Mouse (Mus musculus) Muller cell, postnatal 12 days (primary cell): Measurements from ENCODE around the gene Sim2.

ENCODE experiments used
- DNase-seq: peaks from one replicate; pipeline ENCODE4 v3.0.0-alpha.2; 2015; ENCODE audit errors: inconsistent ontology term

Sim2 gene

GRCm38 (mm10) chr16:94095109-94095822 is 10.5 kb downstream of the Sim2 start:
- DNase-seq, result no peak

- DNase-seq, result no peak
Observed at GRCm38 (mm10) chr16:94096479-94096878, 11.7 kb downstream of the Sim2 start.

GRCm38 (mm10) chr16:94097724-94098455 is 13.2 kb downstream of the Sim2 start:
- DNase-seq, result no peak

- no peak for DNase-seq
Observed at GRCm38 (mm10) chr16:94113160-94113559, 28.4 kb downstream of the Sim2 start.

GRCm38 (mm10) chr16:94114693-94115092 is 30.0 kb downstream of the Sim2 start:
- DNase-seq, result no peak

GRCm38 (mm10) chr16:94117333-94117732 is 32.6 kb downstream of the Sim2 start:
- no peak for DNase-seq

GRCm38 (mm10) chr16:94118394-94118793 is 33.7 kb downstream of the Sim2 start:
- no peak for DNase-seq

GRCm38 (mm10) chr16:94122347-94122746 is 37.6 kb downstream of the Sim2 start:
- no peak for DNase-seq

- DNase-seq, result peak; percentile 42
Observed at GRCm38 (mm10) chr16:94123247-94123646, 38.5 kb downstream of the Sim2 start.

GRCm38 (mm10) chr16:94125172-94125981 is 40.6 kb downstream of the Sim2 start:
- peak; percentile 18 for DNase-seq

- DNase-seq, result no peak
Observed at GRCm38 (mm10) chr16:94126200-94126599, 41.5 kb downstream of the Sim2 start.

GRCm38 (mm10) chr16:94128236-94128835 is 43.6 kb downstream of the Sim2 start:
- no peak for DNase-seq

GRCm38 (mm10) chr16:94134218-94134617 is 49.5 kb downstream of the Sim2 start:
- DNase-seq, result no peak

GRCm38 (mm10) chr16:94140746-94141145 is 56.0 kb downstream of the Sim2 start:
- no peak for DNase-seq

GRCm38 (mm10) chr16:94143325-94143724 is 58.6 kb downstream of the Sim2 start:
- peak; percentile 41 for DNase-seq

GRCm38 (mm10) chr16:94148139-94148538 is 63.4 kb downstream of the Sim2 start:
- DNase-seq, result no peak

GRCm38 (mm10) chr16:94150125-94151103 is 65.7 kb downstream of the Sim2 start:
- no peak for DNase-seq

GRCm38 (mm10) chr16:94155041-94155653 is 70.4 kb downstream of the Sim2 start:
- DNase-seq, result peak; percentile 64

- DNase-seq, result no peak
Observed at GRCm38 (mm10) chr16:94157819-94158218, 73.1 kb downstream of the Sim2 start.

- peak; percentile 66 for DNase-seq
Observed at GRCm38 (mm10) chr16:94162000-94162399, 77.3 kb downstream of the Sim2 start.
